ENCODE assay signal across 8 mouse cellular contexts in the genomic region with DNA sequence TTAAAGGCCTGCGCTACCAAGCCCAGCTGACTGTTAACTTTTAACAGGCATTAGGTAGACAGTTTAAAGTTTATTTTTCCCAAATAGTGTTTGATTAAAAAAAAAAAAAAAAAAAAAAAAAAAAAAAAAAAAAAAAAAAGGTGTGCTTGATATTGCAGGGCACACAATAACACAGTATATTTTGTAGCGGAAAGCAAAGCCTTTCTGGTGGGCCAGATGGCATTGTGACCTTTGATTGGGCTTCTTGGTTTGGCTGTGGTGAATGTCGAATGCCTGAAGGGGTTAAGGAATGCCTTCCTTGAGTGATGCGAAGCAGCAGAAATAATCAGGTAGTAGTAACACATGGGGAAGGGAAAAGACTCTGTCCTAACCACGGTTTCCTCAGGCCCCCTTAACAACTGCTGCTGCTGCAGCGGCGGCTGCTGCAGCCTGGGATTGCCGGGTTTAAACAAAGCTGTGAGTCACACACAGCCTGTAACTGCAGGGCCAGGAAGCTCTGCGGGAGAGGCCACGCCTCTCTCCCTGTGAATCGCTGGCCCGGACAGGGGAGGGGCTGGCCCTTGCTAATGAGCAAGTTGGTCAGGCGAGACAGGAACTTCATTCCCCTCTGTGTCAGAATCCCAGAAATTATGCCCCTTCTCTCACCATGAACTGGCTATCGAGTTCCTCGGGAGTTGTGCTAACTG. TPM values are rescaled to one million over a fixed set of nuclear protein-coding genes. Genes with fewer than 3 reads are reported as not detected.
DNase-seq lines count a peak whose midpoint lies in the region; ATAC-seq and TF ChIP-seq lines count a peak whose summit lies in the region.

No protein-coding gene starts in this region.

- peak; percentile 89 for ATAC-seq in heart, embryonic 11.5 days (replicated peaks; ENCODE audit: insufficient number of reproducible peaks, low FRiP score, low TSS enrichment)
- ATAC-seq in kidney, embryonic 15.5 days (replicated peaks; ENCODE audit: low FRiP score), result peak; percentile 97
- peak; percentile 95 for ATAC-seq in monocyte, adult 5-6 weeks (replicated peaks; ENCODE audit: insufficient number of reproducible peaks, low FRiP score, low TSS enrichment, poor library complexity, severe bottlenecking)

- TF ChIP-seq CTCF in brain, embryonic 14.5 days (IDR thresholded peaks at IDR 0.05; ENCODE audit: borderline replicate concordance, extremely low read depth, insufficient read depth, insufficient read length), result no peak
- 0 out of 2 replicates have a peak, but pooled peaks have one; percentile 1 for TF ChIP-seq CTCF in liver, adult 2 months (IDR thresholded peaks at IDR 0.05; ENCODE audit: low read depth, low read length)

- H3K79me2 ChIP-seq in liver, adult 2 months (ENCODE audit: control insufficient read depth, insufficient read depth, low read length), result peaks cover 11% of the 10 kb centered on the region; the same call in 1 of the 2 replicates

- WGBS in heart, embryonic 11.5 days (ENCODE audit: insufficient replicate concordance), result 10% methylated on average over 15 of the region's 15 CpGs
- whole genome bisulfite sequencing in kidney, embryonic 15.5 days, result 8% methylated on average over 15 of the region's 15 CpGs
- 2% methylated on average over 15 of the region's 15 CpGs for WGBS in liver, adult 2 months

- DNase-seq in CD4-positive helper T cell, adult 2 months (ENCODE audit: low read depth, low spot score), result peak; percentile 84
- DNase-seq in brain, embryonic 14.5 days (ENCODE audit: low read depth), result peak; percentile 96
- DNase-seq in liver, adult 2 months (ENCODE audit: extremely low read depth, low read depth, low spot score), result peak; percentile 85
- peak; percentile 72 to 82 for DNase-seq in spleen, postnatal 4 days (ENCODE audit: low spot score in 2 of 2)

- peak overlapping the region; percentile 94 for H3K27ac ChIP-seq in heart, embryonic 11.5 days (ENCODE audit: low read depth, low read length)
- H3K27ac ChIP-seq in kidney, embryonic 15.5 days, result peak overlapping the region; percentile 99
- H3K27ac ChIP-seq in liver, adult 2 months (replicated peaks; ENCODE audit: insufficient read depth, low read depth, low read length), result peak overlapping the region; percentile 79

- H3K4me1 ChIP-seq in erythroblast, embryonic 14.5 days (ENCODE audit: control insufficient read depth), result peaks cover 37% of the 10 kb centered on the region
- peaks cover 4% of the 10 kb centered on the region; the same call in 1 of the 2 replicates for H3K4me1 ChIP-seq in heart, embryonic 11.5 days (ENCODE audit: control insufficient read depth, insufficient read depth, low read length)
- H3K4me1 ChIP-seq in kidney, embryonic 15.5 days, result peaks cover 23% of the 10 kb centered on the region
- H3K4me1 ChIP-seq in liver, adult 2 months (ENCODE audit: control insufficient read depth, insufficient read depth, low read length), result peaks cover 7% of the 10 kb centered on the region

- peak; percentile 41; the same call in 1 of the 2 replicates for TF ChIP-seq POLR2A in brain, embryonic 14.5 days (IDR thresholded peaks at IDR 0.05; ENCODE audit: borderline replicate concordance, extremely low read depth, insufficient read depth, insufficient read length, poor library complexity, severe bottlenecking)
- TF ChIP-seq POLR2A in liver, adult 2 months (IDR thresholded peaks at IDR 0.05; ENCODE audit: extremely low read depth, insufficient read depth, low read length), result 0 out of 2 replicates have a peak, but pooled peaks have one; percentile 13

- H3K4me2 ChIP-seq in heart, embryonic 11.5 days, result peak overlapping the region; percentile 85
- H3K4me2 ChIP-seq in kidney, embryonic 15.5 days, result peak overlapping the region; percentile 77

- no peaks in the 10 kb centered on the region for H3K27me3 ChIP-seq in erythroblast, embryonic 14.5 days (ENCODE audit: control insufficient read depth)
- H3K27me3 ChIP-seq in heart, embryonic 11.5 days (ENCODE audit: control insufficient read depth, insufficient read depth, low read length), result no peaks in the 10 kb centered on the region
- H3K27me3 ChIP-seq in kidney, embryonic 15.5 days, result no peaks in the 10 kb centered on the region
- H3K27me3 ChIP-seq in liver, adult 2 months (ENCODE audit: control insufficient read depth, insufficient read depth, low read length), result no peaks in the 10 kb centered on the region

- no peaks in the 10 kb centered on the region for H3K9me3 ChIP-seq in erythroblast, embryonic 14.5 days (ENCODE audit: control insufficient read depth, low read length)
- no peaks in the 10 kb centered on the region for H3K9me3 ChIP-seq in heart, embryonic 11.5 days (replicated peaks; ENCODE audit: control insufficient read depth, low read length)
- H3K9me3 ChIP-seq in kidney, embryonic 15.5 days (replicated peaks), result no peaks in the 10 kb centered on the region

- H3K36me3 ChIP-seq in erythroblast, embryonic 14.5 days (ENCODE audit: control insufficient read depth), result no peaks in the 10 kb centered on the region
- no peaks in the 10 kb centered on the region for H3K36me3 ChIP-seq in heart, embryonic 11.5 days (ENCODE audit: control insufficient read depth, insufficient read depth, low read length)
- no peaks in the 10 kb centered on the region for H3K36me3 ChIP-seq in kidney, embryonic 15.5 days
- no peaks in the 10 kb centered on the region for H3K36me3 ChIP-seq in liver, adult 2 months (ENCODE audit: control insufficient read depth, insufficient read depth, low read length)

- peak overlapping the region; percentile 71 for H3K4me3 ChIP-seq in erythroblast, embryonic 14.5 days (replicated peaks)
- peak overlapping the region; percentile 69 for H3K4me3 ChIP-seq in heart, embryonic 11.5 days (ENCODE audit: low read depth, low read length)
- peak overlapping the region; percentile 60 for H3K4me3 ChIP-seq in kidney, embryonic 15.5 days (replicated peaks)
- peak overlapping the region; percentile 64 for H3K4me3 ChIP-seq in liver, adult 2 months (ENCODE audit: insufficient read depth, low read depth, low read length)

- peak overlapping the region; percentile 80 for H3K9ac ChIP-seq in heart, embryonic 11.5 days (ENCODE audit: low read depth, low read length)
- H3K9ac ChIP-seq in kidney, embryonic 15.5 days, result peak overlapping the region; percentile 45
- H3K9ac ChIP-seq in liver, adult 2 months (ENCODE audit: low read depth, low read length), result peak overlapping the region; percentile 76

RNA-seq across cellular contexts. Expression of a gene that starts 18.9 kb away (rescaled TPM):
- 10.4 and 11.8 TPM in 2 replicates for polyA plus RNA-seq in brain, embryonic 14.5 days (2012; rRNA removed)
- polyA plus RNA-seq in erythroblast, embryonic 14.5 days (2012), result 0.05 TPM in 1 of 2 replicates, not detected in the other
- polyA plus RNA-seq in heart, embryonic 11.5 days (2014; fragmentation: Nextera tagmentation; extraction: Ambion mirVana), result 25.8 and 31.0 TPM in 2 replicates
- 41.0 and 45.0 TPM in 2 replicates for polyA plus RNA-seq in kidney, embryonic 15.5 days (2015; fragmentation: Nextera tagmentation; extraction: Ambion mirVana)
- 12.2 and 13.9 TPM in 2 replicates for total RNA-seq in liver, adult 2 months (2014; rRNA removed)
- 1.3 and 1.5 TPM in 2 replicates for polyA plus RNA-seq in liver, adult 2 months (2012; rRNA removed)
- 39.9 to 124 TPM (median 59.8 TPM) in 3 replicates for total RNA-seq in monocyte, adult 5-6 weeks (2017)

Comparison
In these comparisons a context has a peak if more than half of its experiments do, and no peak if none do; other contexts are left out.
1. Peak in every context shown above with its lines: DNase-seq, ATAC-seq, H3K4me3 ChIP-seq and H3K27ac ChIP-seq.